ENCODE assay signal across 8 mouse cellular contexts in the genomic region with DNA sequence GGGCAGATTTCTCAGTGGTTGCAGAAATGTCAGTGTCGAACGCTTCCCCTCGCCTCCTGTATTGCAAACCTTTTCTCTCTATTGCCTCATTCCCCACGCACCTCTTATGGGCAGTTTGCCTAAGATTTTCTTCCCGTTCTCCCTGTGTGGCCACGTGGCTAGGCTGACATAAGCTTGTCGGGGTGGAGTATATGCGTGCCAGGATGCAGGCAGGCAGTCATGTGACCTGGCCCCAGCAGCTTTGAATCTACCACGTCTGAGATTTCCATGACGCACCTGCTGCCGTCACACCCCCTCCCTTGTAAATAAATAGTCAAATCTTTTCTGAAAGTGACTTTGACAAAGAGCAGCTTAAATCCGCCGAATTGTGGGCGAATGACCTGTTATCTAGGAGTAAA.
DNase-seq lines count a peak whose midpoint lies in the region; ATAC-seq lines count a peak whose summit lies in the region.

No protein-coding gene starts in this region.

- intact Hi-C loops in left cerebral cortex, postnatal 14 days (cut with DNase I) = loop anchor here (10.0 kb wide), 1 partner anchor 156 kb away; no protein-coding TSS in a partner anchor

- peak; percentile 83 to 94 for DNase-seq in adrenal gland, adult (ENCODE audit: inconsistent age in 2 of 2, low spot score in 1 of 2)
- DNase-seq in cerebellum, postnatal 10 days = peak; percentile 71 to 74
- DNase-seq in frontal cortex, postnatal 36 days (ENCODE audit: low spot score in 2 of 2) = peak; percentile 63 to 70
- peak; percentile 83 for DNase-seq in induced T-regulatory cell, adult 2 months (ENCODE audit: low read depth)
- DNase-seq in left cerebral cortex, postnatal 14 days (ENCODE audit: low spot score in 2 of 2) = peak; percentile 55 to 67
- peak; percentile 67 for DNase-seq in right cerebral cortex, postnatal 25 days

- ATAC-seq in megakaryocyte progenitor cell, adult 5-6 weeks (replicated peaks; ENCODE audit: poor library complexity) = peak; percentile 88
- no peak for ATAC-seq in erythroblast, adult 5-6 weeks (replicated peaks; ENCODE audit: low FRiP score, poor library complexity, severe bottlenecking)
